Mouse (Mus musculus) thymus, postnatal 0 days (tissue): Measurements from ENCODE around the gene Creb3l2. TPM values are rescaled to one million over a fixed set of nuclear protein-coding genes. Genes with fewer than 3 reads are reported as not detected.

Experiments
- polyA plus RNA-seq: library from polyadenylated mRNA; unstranded; fragments of >200 nt; fragmentation: Nextera tagmentation; extraction: Ambion mirVana; gene quantifications from 2 replicates; pipeline ENCODE4 v1.2.1, GENCODE M21; 2015

Gene Creb3l2
- polyA plus RNA-seq, 1 experiment from 2014 or later: 6.6 TPM

Other genes with a start within 250 kb of the Creb3l2 start
- 0.14 and 0.19 TPM in 2 replicates for gene Dgki, start 142.0 kb downstream of the Creb3l2 start, polyA plus RNA-seq
- gene Akr1d1, start 88.0 kb upstream of the Creb3l2 start, polyA plus RNA-seq: not detected in 2 replicates